Mouse (Mus musculus) CH12.LX (cell line): ENCODE results near the gene Gm10024. TPM values are rescaled to one million over a fixed set of nuclear protein-coding genes. Genes with fewer than 3 reads are reported as not detected.
"Not testable (repeated sequence)": the region's sequence is repeated elsewhere in the genome, so short reads cannot be mapped to it uniquely, and the experiment has no call there.

Source experiments
- DNase-seq: peaks from one replicate; pipeline ENCODE4 v3.0.0-alpha.2; 2013; ENCODE audit errors: extremely low read depth
- H3K27ac ChIP-seq: 2 replicates; pipeline ENCODE4 v1.5.1; 2012; ENCODE audit warnings: low read depth, mild to moderate bottlenecking, control low read depth, moderate library complexity; ENCODE audit not compliant: insufficient read depth
- H3K27me3 ChIP-seq: replicated peaks from 2 replicates; pipeline ENCODE3; 2012; ENCODE audit warnings: inconsistent platforms
- H3K36me3 ChIP-seq, 2 experiments: replicated peaks in 1 of 2; 2 replicates each; pipeline versions ENCODE3 to v1.6.1; 2012; ENCODE audit warnings: inconsistent platforms in 1 of 2, low read length in 1 of 2, mild to moderate bottlenecking in 1 of 2, mixed read lengths in 1 of 2, moderate library complexity in 1 of 2; ENCODE audit not compliant: control insufficient read depth in 1 of 2, insufficient read depth in 1 of 2
- H3K4me1 ChIP-seq, 2 experiments: 2 replicates each; pipeline ENCODE4 v1.6.1; 2012; ENCODE audit warnings: inconsistent platforms in 1 of 2, moderate library complexity in 1 of 2; ENCODE audit not compliant: insufficient read depth in 2 of 2, control insufficient read depth in 1 of 2
- H3K4me2 ChIP-seq: 2 replicates; pipeline ENCODE4 v1.6.1; 2012; ENCODE audit warnings: low read depth, mild to moderate bottlenecking, control low read depth; ENCODE audit not compliant: poor library complexity, insufficient read depth, severe bottlenecking
- H3K4me3 ChIP-seq, 3 experiments: fragments of 150-350 bp in 1 of 3; sonication (generic) in 1 of 3; replicated peaks in 1 of 3; 2 replicates each; pipeline versions ENCODE3 to v1.5.1; 2011 to 2012; ENCODE audit warnings: low read depth in 2 of 3, low read length in 2 of 3, mild to moderate bottlenecking in 2 of 3, moderate library complexity in 2 of 3, control low read depth in 1 of 3, improper control_type of control experiment in 1 of 3, inconsistent platforms in 1 of 3, mixed read lengths in 1 of 3; ENCODE audit not compliant: poor library complexity in 1 of 3
- H3K79me2 ChIP-seq: replicated peaks from 2 replicates; pipeline ENCODE4 v1.6.1; 2012; ENCODE audit warnings: mild to moderate bottlenecking, moderate library complexity; ENCODE audit not compliant: control insufficient read depth, poor library complexity, insufficient read depth, severe bottlenecking; ENCODE audit errors: extremely low read depth
- H3K9ac ChIP-seq: 2 replicates; pipeline ENCODE4 v1.6.1; 2012; ENCODE audit warnings: low read depth, mild to moderate bottlenecking, control low read depth, moderate library complexity; ENCODE audit not compliant: insufficient read depth
- H3K9me3 ChIP-seq: replicated peaks from 2 replicates; pipeline ENCODE3; 2012; ENCODE audit warnings: low read length, inconsistent platforms, mixed read lengths
- BHLHE40 ChIP-seq: IDR thresholded peaks from 2 replicates; pipeline ENCODE4 v1.6.1; 2011; ENCODE audit warnings: mild to moderate bottlenecking, low read depth, low read length, improper control_type of control experiment
- EP300 ChIP-seq: IDR thresholded peaks from 2 replicates; pipeline ENCODE4 v1.6.1; 2011; ENCODE audit warnings: low read length, improper control_type of control experiment
- ETS1 ChIP-seq: conservative IDR thresholded peaks from 2 replicates; pipeline ENCODE4 v1.6.1; 2012; ENCODE audit warnings: low read depth, mild to moderate bottlenecking, inconsistent platforms, low read length, improper control_type of control experiment, moderate library complexity
- GABPA ChIP-seq: IDR thresholded peaks from 2 replicates; pipeline ENCODE4 v1.6.1; 2012; ENCODE audit warnings: low read depth, low read length, improper control_type of control experiment, inconsistent platforms; ENCODE audit not compliant: insufficient replicate concordance
- HCFC1 ChIP-seq: IDR thresholded peaks from 2 replicates; pipeline ENCODE4 v1.6.1; 2012; ENCODE audit warnings: low read depth, mild to moderate bottlenecking, inconsistent platforms, low read length, improper control_type of control experiment
- MAFK ChIP-seq: IDR thresholded peaks from 2 replicates; pipeline ENCODE4 v1.6.1; 2011; ENCODE audit warnings: low read length, improper control_type of control experiment; ENCODE audit not compliant: insufficient replicate concordance
- NELFE ChIP-seq: IDR thresholded peaks from 2 replicates; pipeline ENCODE4 v1.6.1; 2011; ENCODE audit warnings: low read depth, low read length, improper control_type of control experiment
- PAX5 ChIP-seq: IDR thresholded peaks from 2 replicates; pipeline ENCODE4 v1.6.1; 2012; ENCODE audit warnings: low read length, inconsistent platforms, mixed read lengths
- SMC3 ChIP-seq: IDR thresholded peaks from 2 replicates; pipeline ENCODE4 v1.6.1; 2011; ENCODE audit warnings: low read depth, low read length, improper control_type of control experiment
- TCF12 ChIP-seq: IDR thresholded peaks from 2 replicates; pipeline ENCODE4 v1.6.1; 2014; ENCODE audit warnings: low read depth, mild to moderate bottlenecking, inconsistent platforms, low read length, improper control_type of control experiment
- USF2 ChIP-seq: conservative IDR thresholded peaks from 2 replicates; pipeline ENCODE4 v1.6.1; 2011; ENCODE audit warnings: low read depth, low read length, improper control_type of control experiment
- dilution Hi-C: fragments of 300-500 bp; cut with MboI; formaldehyde crosslinking; loops from 2 replicates; pipeline ENCODE4 v1.14.3; 2020; ENCODE audit warnings: low sequenced_read_pairs; ENCODE audit not compliant: extremely low pct_unique_long_range_greater_than_20kb, extremely low pct_ligation_motif_present
- in situ Hi-C: fragments of 300-500 bp; cut with MboI; formaldehyde crosslinking; loops from 3 replicates; pipeline ENCODE4 v1.14.3; 2019; ENCODE audit warnings: low sequenced_read_pairs, low pct_ligation_motif_present, low pct_unique_long_range_greater_than_20kb, mixed read lengths
- polyA plus RNA-seq: library from polyadenylated mRNA; unstranded; fragments of >175 nt; gene quantifications from 2 replicates; pipeline ENCODE4 v1.2.1, GENCODE M21; 2012; ENCODE audit warnings: low read depth; ENCODE audit not compliant: insufficient read length
- total RNA-seq, 2 experiments: library from RNA; depleted of rRNA; stranded (reverse); fragments of 300-350 nt in 1 of 2; fragments of >200 nt in 1 of 2; gene quantifications; 2 replicates each; pipeline ENCODE4 v1.2.3; 2012 to 2014

Gm10024 gene
- total RNA-seq (2012; rRNA removed): not detected in 2 replicates
- not detected in 2 replicates for total RNA-seq (2014; rRNA removed)
- polyA plus RNA-seq: not detected in 2 replicates

- H3K27ac ChIP-seq, H3K4me1 ChIP-seq, H3K4me3 ChIP-seq, H3K9ac ChIP-seq, in situ Hi-C loops, H3K4me2 ChIP-seq, H3K36me3 ChIP-seq, DNase-seq, dilution Hi-C loops, H3K79me2 ChIP-seq: not testable (repeated sequence)
- peaks cover 20% of the 10 kb centered on the region for H3K9me3 ChIP-seq
- peaks cover 57% of the 10 kb centered on the region for H3K27me3 ChIP-seq
These were observed at the start of gene Gm10024 for GRCm38 (mm10) chr10:77711157-77711556. Gene Gm10024 (plus strand): TSS chr10:77711457.

- Histone ChIP-seq H3K36me3 (no peaks in the 10 kb centered on the region), H3K27me3 (no peaks in the 10 kb centered on the region), H3K9me3 (peaks cover 4% of the 10 kb centered on the region), H3K4me1 (peaks cover 7 to 30% of the 10 kb centered on the region in 2 experiments), H3K4me3 (no peak overlapping the region), H3K9ac (no peak overlapping the region), H3K27ac (no peak overlapping the region), H3K79me2 (no peaks in the 10 kb centered on the region), H3K4me2 (no peak overlapping the region)
- in situ Hi-C loops (no loop called here), dilution Hi-C loops (no loop called here)
- TF ChIP-seq USF2: no peak
- TF ChIP-seq NELFE: no peak
- peak; percentile 42; the same call in 1 of the 2 replicates for TF ChIP-seq MAFK
- no peak for TF ChIP-seq HCFC1
- TF ChIP-seq SMC3: no peak
- no peak for DNase-seq
These were observed 47.1 kb upstream of the Gm10024 start for GRCm38 (mm10) chr10:77663949-77664665.

GRCm38 (mm10) chr10:77666342-77666741, 44.9 kb upstream of the Gm10024 start:
- TF ChIP-seq GABPA (no peak), PAX5 (no peak), BHLHE40 (0 out of 2 replicates have a peak, but pooled peaks have one; percentile 33), EP300 (0 out of 2 replicates have a peak, but pooled peaks have one; percentile 17), TCF12 (peak; percentile 76), ETS1 (peak; percentile 88)
- no peaks in the 10 kb centered on the region for H3K79me2 ChIP-seq
- dilution Hi-C loops (no loop called here), in situ Hi-C loops (no loop called here)
- H3K27me3 ChIP-seq: no peaks in the 10 kb centered on the region
- no peak for DNase-seq
- H3K4me3 ChIP-seq: no peak overlapping the region
- peaks cover 13 to 50% of the 10 kb centered on the region in 2 experiments for H3K4me1 ChIP-seq
- H3K9ac ChIP-seq: no peak overlapping the region
- no peak overlapping the region for H3K27ac ChIP-seq
- no peaks in the 10 kb centered on the region for H3K36me3 ChIP-seq
- no peak overlapping the region for H3K4me2 ChIP-seq
- peaks cover 3% of the 10 kb centered on the region for H3K9me3 ChIP-seq
